Mouse (Mus musculus) ES-Bruce4 (cell line): ENCODE results near the gene Lcn6. TPM values are rescaled to one million over a fixed set of nuclear protein-coding genes. Genes with fewer than 3 reads are reported as not detected.

Experiments used
- H3K27ac ChIP-seq: 2 replicates; pipeline ENCODE4 v1.5.1; 2012; ENCODE audit warnings: low read length, inconsistent platforms; ENCODE audit not compliant: insufficient read depth
- H3K27me3 ChIP-seq: 2 replicates; pipeline ENCODE4 v1.6.1; 2012; ENCODE audit warnings: mild to moderate bottlenecking, low read length, inconsistent platforms; ENCODE audit not compliant: control insufficient read depth, poor library complexity, insufficient read depth, severe bottlenecking
- H3K36me3 ChIP-seq: 2 replicates; pipeline ENCODE4 v1.6.1; 2012; ENCODE audit warnings: inconsistent platforms, mild to moderate bottlenecking, low read length, moderate library complexity; ENCODE audit not compliant: control insufficient read depth, poor library complexity, insufficient read depth, severe bottlenecking
- H3K4me1 ChIP-seq: one replicate; pipeline ENCODE4 v1.8.1; 2011; ENCODE audit warnings: low read length; ENCODE audit not compliant: control insufficient read depth, insufficient read depth
- H3K4me3 ChIP-seq: 2 replicates; pipeline ENCODE4 v1.5.1; 2011; ENCODE audit warnings: low read depth, mild to moderate bottlenecking, low read length
- H3K9ac ChIP-seq: 2 replicates; pipeline ENCODE4 v1.6.1; 2012; ENCODE audit warnings: low read depth, mild to moderate bottlenecking, inconsistent platforms; ENCODE audit not compliant: poor library complexity, severe bottlenecking
- H3K9me3 ChIP-seq: replicated peaks from 2 replicates; pipeline ENCODE4 v1.6.1; 2012; ENCODE audit warnings: mild to moderate bottlenecking, low read length, inconsistent platforms; ENCODE audit not compliant: control insufficient read depth, poor library complexity, insufficient read depth, severe bottlenecking
- CTCF ChIP-seq: IDR thresholded peaks from one replicate; pipeline ENCODE4 v1.8.1; 2011; ENCODE audit warnings: low read depth, low read length
- EP300 ChIP-seq: IDR thresholded peaks from 2 replicates; pipeline ENCODE4 v1.6.1; 2011; ENCODE audit warnings: low read depth, low read length; ENCODE audit not compliant: insufficient read depth
- POLR2A ChIP-seq: IDR thresholded peaks from one replicate; pipeline ENCODE4 v1.8.1; 2011; ENCODE audit warnings: low read length; ENCODE audit not compliant: insufficient read depth
- polyA plus RNA-seq: library from polyadenylated mRNA; stranded (reverse); fragments of >200 nt; gene quantifications from 2 replicates; pipeline ENCODE4 v1.2.4, GENCODE M21; 2011; ENCODE audit warnings: low read depth; ENCODE audit not compliant: missing spikeins, insufficient read depth, insufficient read length

Gene Lcn6
- polyA plus RNA-seq, result not detected in 2 replicates

GRCm38 (mm10) chr2:25676486-25676885 is at the start of gene Lcn6:
TSS of gene Lcn6 (plus strand) at chr2:25676786.
- H3K36me3 ChIP-seq, result no peaks in the 10 kb centered on the region
- no peak within 1 kb of the TSS for H3K4me3 ChIP-seq
- no peak within 1 kb of the TSS for H3K27ac ChIP-seq
- no peaks in the 10 kb centered on the region for H3K9me3 ChIP-seq
- no peak within 1 kb of the TSS for H3K9ac ChIP-seq
- H3K27me3 ChIP-seq, result no peaks in the 10 kb centered on the region
- TF ChIP-seq CTCF (no peak), POLR2A (no peak)
- no peaks in the 10 kb centered on the region for H3K4me1 ChIP-seq

- H3K9me3 ChIP-seq, result no peaks in the 10 kb centered on the region
- H3K4me1 ChIP-seq, result no peaks in the 10 kb centered on the region
- no peak for TF ChIP-seq EP300
- no peak for TF ChIP-seq CTCF
- no peak for TF ChIP-seq POLR2A
- no peak within 1 kb of the TSS for H3K27ac ChIP-seq
- no peaks in the 10 kb centered on the region for H3K36me3 ChIP-seq
- no peak within 1 kb of the TSS for H3K4me3 ChIP-seq
- no peak within 1 kb of the TSS for H3K9ac ChIP-seq
- no peaks in the 10 kb centered on the region for H3K27me3 ChIP-seq
Observed at GRCm38 (mm10) chr2:25627811-25628210, 48.8 kb upstream of the Lcn6 start, which contains the start of gene Fcna. TSS of gene Fcna (minus strand) at chr2:25628030.

- Histone ChIP-seq H3K27ac (no peak overlapping the region), H3K4me3 (no peak overlapping the region), H3K36me3 (no peaks in the 10 kb centered on the region), H3K9ac (no peak overlapping the region), H3K9me3 (no peaks in the 10 kb centered on the region), H3K4me1 (no peaks in the 10 kb centered on the region), H3K27me3 (no peaks in the 10 kb centered on the region)
- TF ChIP-seq EP300, result no peak
- TF ChIP-seq POLR2A, result no peak
- TF ChIP-seq CTCF, result no peak
Observed at GRCm38 (mm10) chr2:25628738-25629137, 47.8 kb upstream of the Lcn6 start.

GRCm38 (mm10) chr2:25633616-25634015 is 43.0 kb upstream of the Lcn6 start:
- Histone ChIP-seq H3K4me3 (no peak overlapping the region), H3K27ac (no peak overlapping the region), H3K36me3 (no peaks in the 10 kb centered on the region), H3K9me3 (no peaks in the 10 kb centered on the region), H3K9ac (no peak overlapping the region), H3K27me3 (no peaks in the 10 kb centered on the region), H3K4me1 (no peaks in the 10 kb centered on the region)
- TF ChIP-seq EP300 (no peak), POLR2A (no peak), CTCF (no peak)

- Histone ChIP-seq H3K27me3 (no peaks in the 10 kb centered on the region), H3K9ac (no peak overlapping the region), H3K27ac (no peak overlapping the region), H3K36me3 (no peaks in the 10 kb centered on the region), H3K4me3 (no peak overlapping the region), H3K9me3 (no peaks in the 10 kb centered on the region), H3K4me1 (no peaks in the 10 kb centered on the region)
- TF ChIP-seq EP300 (no peak), CTCF (peak; percentile 20)
Observed at GRCm38 (mm10) chr2:25634046-25634445, 42.5 kb upstream of the Lcn6 start.

- no peaks in the 10 kb centered on the region for H3K9me3 ChIP-seq
- H3K27me3 ChIP-seq, result no peaks in the 10 kb centered on the region
- no peak overlapping the region for H3K4me3 ChIP-seq
- no peak overlapping the region for H3K27ac ChIP-seq
- no peak for TF ChIP-seq EP300
- TF ChIP-seq CTCF, result peak; percentile 78
- no peak overlapping the region for H3K9ac ChIP-seq
- H3K4me1 ChIP-seq, result no peaks in the 10 kb centered on the region
- H3K36me3 ChIP-seq, result no peaks in the 10 kb centered on the region
Observed at GRCm38 (mm10) chr2:25639890-25640289, 36.7 kb upstream of the Lcn6 start.
